In the genomic region with DNA sequence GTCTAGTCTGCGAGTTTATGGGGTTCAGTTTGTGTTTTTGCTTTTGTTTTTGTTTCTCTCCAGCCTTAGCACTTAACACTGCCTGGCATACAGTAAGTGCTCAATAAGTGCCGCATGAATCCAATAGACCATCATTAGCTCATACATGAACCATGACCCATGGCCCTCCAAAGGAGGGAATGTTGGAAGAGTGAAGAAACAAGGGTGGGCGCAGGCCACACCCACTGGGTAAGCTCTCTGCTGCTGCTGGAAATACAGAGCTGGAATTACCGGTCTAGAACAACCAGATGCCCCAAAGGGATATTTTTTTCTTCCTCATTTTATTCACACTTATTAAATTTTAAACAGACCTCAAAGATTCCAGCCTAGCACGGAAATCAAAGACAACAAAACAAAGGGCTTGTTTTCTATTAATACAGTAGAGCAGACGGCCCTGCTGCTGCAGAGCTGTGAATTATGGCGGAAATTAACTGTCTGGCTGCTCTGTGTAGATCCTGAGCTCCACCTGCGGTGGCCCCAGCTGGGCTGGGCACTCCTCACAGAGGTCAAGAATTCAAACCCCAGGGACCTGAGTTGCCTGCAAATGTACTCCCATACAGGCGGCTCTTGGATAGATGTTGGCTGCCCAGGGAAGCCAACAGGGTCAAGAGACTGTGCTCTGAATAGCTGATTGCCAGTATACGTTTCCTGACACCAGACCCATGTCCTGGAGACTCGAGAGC, we compare ENCODE assay signal across 13 mouse cellular contexts. TPM values are rescaled to one million over a fixed set of nuclear protein-coding genes. Genes with fewer than 3 reads are reported as not detected.
DNase-seq lines count a peak whose midpoint lies in the region; ATAC-seq and TF ChIP-seq lines count a peak whose summit lies in the region.
"Had no signal": no experiment of that assay in that cellular context is flagged by ENCODE, and none has a peak within 500 bp of the region (broad histone marks: within the 10 kb centered on the region; RNA-seq: fewer than 3 reads in every experiment).

No protein-coding gene starts in this region.

- H3K4me1 ChIP-seq in hindbrain, embryonic 13.5 days (replicated peaks): peaks cover 24% of the 10 kb centered on the region
- peaks cover 2% of the 10 kb centered on the region; the same call in 1 of the 2 replicates for H3K4me1 ChIP-seq in hindbrain, embryonic 11.5 days (replicated peaks; ENCODE audit: control insufficient read depth, insufficient read depth, low read length)
- peaks cover 27% of the 10 kb centered on the region for H3K4me1 ChIP-seq in kidney, embryonic 14.5 days (ENCODE audit: control insufficient read depth, insufficient read depth, low read length)
- peaks cover 24% of the 10 kb centered on the region for H3K4me1 ChIP-seq in limb, embryonic 14.5 days (ENCODE audit: control insufficient read depth, insufficient read depth, low read length)
- H3K4me1 ChIP-seq in intestine, postnatal 0 days (replicated peaks; ENCODE audit: control insufficient read depth, insufficient read depth, low read length): no peaks in the 10 kb centered on the region
- H3K4me1 ChIP-seq: liver, embryonic 15.5 days had no signal

- TF ChIP-seq POLR2A in limb, embryonic 14.5 days (IDR thresholded peaks at IDR 0.05; ENCODE audit: borderline replicate concordance, extremely low read depth, insufficient read depth, insufficient read length): no peak

- no peak overlapping the region for H3K9ac ChIP-seq in hindbrain, embryonic 13.5 days
- H3K9ac ChIP-seq in hindbrain, embryonic 11.5 days (ENCODE audit: low read depth, low read length): no peak overlapping the region
- H3K9ac ChIP-seq in kidney, embryonic 14.5 days (ENCODE audit: low read depth, low read length): no peak overlapping the region
- no peak overlapping the region for H3K9ac ChIP-seq in limb, embryonic 14.5 days (ENCODE audit: low read depth, low read length, severe bottlenecking)
- H3K9ac ChIP-seq in intestine, postnatal 0 days (ENCODE audit: low read depth, low read length): no peak overlapping the region
- H3K9ac ChIP-seq: heart, embryonic 12.5 days; liver, embryonic 15.5 days had no signal

- H3K27me3 ChIP-seq in hindbrain, embryonic 13.5 days: no peaks in the 10 kb centered on the region
- H3K27me3 ChIP-seq in hindbrain, embryonic 11.5 days (ENCODE audit: control insufficient read depth, insufficient read depth, low read length): no peaks in the 10 kb centered on the region
- no peaks in the 10 kb centered on the region for H3K27me3 ChIP-seq in kidney, embryonic 14.5 days (ENCODE audit: control insufficient read depth, insufficient read depth, low read length)
- H3K27me3 ChIP-seq in limb, embryonic 14.5 days (ENCODE audit: control insufficient read depth, insufficient read depth, low read length): no peaks in the 10 kb centered on the region
- H3K27me3 ChIP-seq in intestine, postnatal 0 days (replicated peaks; ENCODE audit: control insufficient read depth, insufficient read depth, low read length): no peaks in the 10 kb centered on the region
- H3K27me3 ChIP-seq: heart, embryonic 12.5 days; liver, embryonic 15.5 days had no signal

- peak overlapping the region; percentile 55; the same call in 1 of the 2 replicates for H3K27ac ChIP-seq in hindbrain, embryonic 13.5 days
- H3K27ac ChIP-seq in hindbrain, embryonic 11.5 days (ENCODE audit: low read depth, low read length): no peak overlapping the region
- H3K27ac ChIP-seq in kidney, embryonic 14.5 days (ENCODE audit: low read depth, low read length): 0 out of 2 replicates have a peak overlapping the region, but pooled peaks have one; percentile 9
- no peak overlapping the region for H3K27ac ChIP-seq in limb, embryonic 14.5 days (replicated peaks; ENCODE audit: low read depth, low read length)
- no peak overlapping the region for H3K27ac ChIP-seq in intestine, postnatal 0 days (ENCODE audit: low read depth, low read length)
- H3K27ac ChIP-seq: liver, embryonic 15.5 days had no signal

- H3K4me2 ChIP-seq in hindbrain, embryonic 13.5 days: no peak overlapping the region
- no peak overlapping the region for H3K4me2 ChIP-seq in hindbrain, embryonic 11.5 days (replicated peaks; ENCODE audit: low read depth, low read length)
- H3K4me2 ChIP-seq in kidney, embryonic 14.5 days (replicated peaks; ENCODE audit: low read depth, low read length): no peak overlapping the region
- H3K4me2 ChIP-seq in limb, embryonic 14.5 days (replicated peaks; ENCODE audit: low read depth, low read length, severe bottlenecking): no peak overlapping the region
- no peak overlapping the region for H3K4me2 ChIP-seq in intestine, postnatal 0 days (replicated peaks; ENCODE audit: low read depth)
- H3K4me2 ChIP-seq: heart, embryonic 12.5 days; liver, embryonic 15.5 days had no signal

- H3K4me3 ChIP-seq in hindbrain, embryonic 13.5 days: no peak overlapping the region
- H3K4me3 ChIP-seq in hindbrain, embryonic 11.5 days (ENCODE audit: low read depth, low read length): no peak overlapping the region
- H3K4me3 ChIP-seq in kidney, embryonic 14.5 days (ENCODE audit: low read length): no peak overlapping the region
- H3K4me3 ChIP-seq in limb, embryonic 14.5 days (replicated peaks; ENCODE audit: low read length): no peak overlapping the region
- no peak overlapping the region for H3K4me3 ChIP-seq in intestine, postnatal 0 days (ENCODE audit: low read depth, low read length)
- H3K4me3 ChIP-seq: heart, embryonic 12.5 days; liver, embryonic 15.5 days had no signal

- H3K9me3 ChIP-seq in hindbrain, embryonic 13.5 days: no peaks in the 10 kb centered on the region
- H3K9me3 ChIP-seq in hindbrain, embryonic 11.5 days (ENCODE audit: control insufficient read depth, low read length): no peaks in the 10 kb centered on the region
- H3K9me3 ChIP-seq in kidney, embryonic 14.5 days (ENCODE audit: control insufficient read depth, low read length): no peaks in the 10 kb centered on the region
- no peaks in the 10 kb centered on the region for H3K9me3 ChIP-seq in limb, embryonic 14.5 days (ENCODE audit: control insufficient read depth, low read length)
- no peaks in the 10 kb centered on the region for H3K9me3 ChIP-seq in intestine, postnatal 0 days (ENCODE audit: control insufficient read depth)
- H3K9me3 ChIP-seq: heart, embryonic 12.5 days; liver, embryonic 15.5 days had no signal

- H3K36me3 ChIP-seq in hindbrain, embryonic 13.5 days: no peaks in the 10 kb centered on the region
- no peaks in the 10 kb centered on the region for H3K36me3 ChIP-seq in hindbrain, embryonic 11.5 days (ENCODE audit: control insufficient read depth, insufficient read depth, low read length)
- no peaks in the 10 kb centered on the region for H3K36me3 ChIP-seq in kidney, embryonic 14.5 days (ENCODE audit: control insufficient read depth, insufficient read depth, low read length)
- no peaks in the 10 kb centered on the region for H3K36me3 ChIP-seq in limb, embryonic 14.5 days (ENCODE audit: control insufficient read depth, insufficient read depth, low read length)
- H3K36me3 ChIP-seq in intestine, postnatal 0 days (ENCODE audit: control insufficient read depth, insufficient read depth): no peaks in the 10 kb centered on the region
- H3K36me3 ChIP-seq: heart, embryonic 12.5 days; liver, embryonic 15.5 days had no signal

- no peak for ATAC-seq in hindbrain, embryonic 13.5 days (ENCODE audit: low FRiP score)
- no peak for ATAC-seq in hindbrain, embryonic 11.5 days (ENCODE audit: low FRiP score)
- peak; percentile 60; the same call in 1 of the 2 replicates for ATAC-seq in kidney, embryonic 14.5 days (ENCODE audit: low FRiP score, low TSS enrichment)
- ATAC-seq in limb, embryonic 14.5 days (ENCODE audit: low FRiP score, low read depth): no peak
- no peak for ATAC-seq in intestine, postnatal 0 days

- no peak for TF ChIP-seq CTCF in intestine, postnatal 0 days (IDR thresholded peaks at IDR 0.05; ENCODE audit: low read depth)

- 48% methylated on average over 11 of the region's 11 CpGs for WGBS in hindbrain, embryonic 13.5 days
- 64% methylated on average over 11 of the region's 11 CpGs for WGBS in hindbrain, embryonic 11.5 days
- WGBS in kidney, embryonic 14.5 days: 34% methylated on average over 11 of the region's 11 CpGs
- 26% methylated on average over 11 of the region's 11 CpGs for WGBS in limb, embryonic 14.5 days
- 49% methylated on average over 11 of the region's 11 CpGs for WGBS in intestine, postnatal 0 days

- DNase-seq in hindbrain, embryonic 11.5 days (ENCODE audit: low spot score): no peak
- DNase-seq in adrenal gland, postnatal 36 days: peak; percentile 28 to 50
- peak; percentile 57 for DNase-seq in limb, embryonic 14.5 days (ENCODE audit: low spot score)
- DNase-seq in ovary, postnatal 36 days (ENCODE audit: low spot score): no peak
- no peak for DNase-seq in layer of hippocampus, adult 8-10 months (ENCODE audit: low spot score in 2 of 2)
- DNase-seq: cerebellum, postnatal 10 days; layer of hippocampus, postnatal 36 days; thymus, postnatal 4 days had no signal

RNA-seq across cellular contexts. Expression of a gene that starts 20.5 kb away (rescaled TPM):
- polyA plus RNA-seq in hindbrain, embryonic 13.5 days (2015; fragmentation: Nextera tagmentation; extraction: Ambion mirVana): 142 and 149 TPM in 2 replicates
- polyA plus RNA-seq in hindbrain, embryonic 11.5 days (2014; fragmentation: Nextera tagmentation; extraction: Ambion mirVana): 189 and 224 TPM in 2 replicates
- 1,000 to 10,000 TPM; 1,100 to 1,109 TPM for total RNA-seq in adrenal gland, postnatal 36 days (2021)
- 335 and 349 TPM in 2 replicates for polyA plus RNA-seq in kidney, embryonic 14.5 days (2014; fragmentation: Nextera tagmentation; extraction: Ambion mirVana)
- polyA plus RNA-seq in limb, embryonic 14.5 days (2012; rRNA removed): 93.4 and 99.3 TPM in 2 replicates
- 349 and 385 TPM in 2 replicates for polyA plus RNA-seq in limb, embryonic 14.5 days (2014; fragmentation: Nextera tagmentation; extraction: Ambion mirVana)
- polyA plus RNA-seq in intestine, postnatal 0 days (2015; fragmentation: Nextera tagmentation; extraction: Ambion mirVana): 148 and 174 TPM in 2 replicates
- 100 to 1,000 TPM; 449 to 526 (median 506) TPM for total RNA-seq in layer of hippocampus, adult 8-10 months (2022)

Comparison
In these comparisons a context has a peak if more than half of its experiments do, and no peak if none do; other contexts are left out.
1. H3K27ac ChIP-seq: peak in hindbrain, embryonic 13.5 days (single experiment) and kidney, embryonic 14.5 days (single experiment); none in hindbrain, embryonic 11.5 days (single experiment), limb, embryonic 14.5 days (single experiment) and intestine, postnatal 0 days (single experiment).
2. DNase-seq: peak in adrenal gland, postnatal 36 days (2 of 2) and limb, embryonic 14.5 days (single experiment); none in hindbrain, embryonic 11.5 days (single experiment), ovary, postnatal 36 days (single experiment) and layer of hippocampus, adult 8-10 months (0 of 2).